Mouse (Mus musculus) fibroblast of lung, adult 2 months (primary cell): ENCODE data around the gene Zdhhc8.

Experiments used
- DNase-seq: peaks from one replicate; pipeline ENCODE4 v3.0.0-alpha.2; 2011; ENCODE audit warnings: low read depth

Gene Zdhhc8

DNA sequence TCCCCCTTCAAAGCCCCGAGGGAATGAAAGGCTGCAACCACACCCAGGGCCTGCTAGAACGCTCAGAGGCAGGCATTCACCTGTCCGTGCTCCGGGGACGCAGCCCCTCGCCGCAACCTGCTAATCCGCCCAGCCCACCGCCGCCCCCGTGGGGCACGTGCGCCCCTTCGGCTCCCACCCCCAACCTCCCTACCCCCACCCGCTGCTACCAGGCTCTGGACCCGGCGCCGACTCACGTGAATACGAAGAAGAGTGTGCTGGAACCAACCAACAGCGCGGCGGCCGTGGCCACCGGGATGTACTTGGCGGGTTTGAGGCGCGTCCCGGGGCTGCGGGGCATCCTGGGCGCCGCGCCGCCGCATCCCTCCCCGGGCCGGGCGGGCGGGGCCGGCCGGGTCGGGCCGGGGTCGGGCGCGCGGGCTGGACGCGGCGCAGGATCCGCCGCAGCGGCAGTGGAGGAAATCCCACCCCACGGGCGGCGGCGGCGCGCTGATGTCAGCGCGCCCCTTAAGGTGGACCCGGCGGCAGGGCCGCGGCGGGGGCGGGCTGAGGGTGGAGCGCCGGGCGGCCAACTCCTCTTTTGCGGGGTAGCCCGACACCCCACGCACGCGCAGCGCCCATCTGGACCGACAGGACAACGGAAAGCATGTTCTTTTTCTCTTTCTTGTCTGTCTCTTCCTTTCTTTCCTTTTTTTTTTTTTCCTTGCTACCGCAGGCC lies at the start of gene Zdhhc8:
Gene Zdhhc8 (minus strand): TSS at position 466 of the 718 bp plus-strand sequence.
- DNase-seq = no peak

DNA sequence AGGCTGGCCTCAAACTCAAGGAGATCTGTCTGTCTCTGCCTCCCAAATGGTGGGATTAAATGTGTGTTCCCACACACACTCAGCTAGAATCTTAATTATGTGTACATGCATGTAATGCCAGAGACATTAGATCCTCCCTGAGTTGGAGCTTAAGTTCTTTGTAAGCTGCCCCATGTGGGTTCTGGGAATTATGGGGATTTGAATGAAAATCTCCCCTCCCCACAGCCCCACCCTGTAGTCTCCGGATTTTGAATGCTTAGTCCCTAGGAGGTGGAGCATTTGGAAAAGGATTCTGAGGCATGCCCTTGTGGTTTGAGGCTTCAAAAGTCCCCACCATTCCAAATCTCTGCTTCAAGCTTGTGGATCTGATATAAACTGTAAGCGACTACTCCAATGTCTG lies 40.2 kb upstream of the Zdhhc8 start:
- DNase-seq = no peak

DNA sequence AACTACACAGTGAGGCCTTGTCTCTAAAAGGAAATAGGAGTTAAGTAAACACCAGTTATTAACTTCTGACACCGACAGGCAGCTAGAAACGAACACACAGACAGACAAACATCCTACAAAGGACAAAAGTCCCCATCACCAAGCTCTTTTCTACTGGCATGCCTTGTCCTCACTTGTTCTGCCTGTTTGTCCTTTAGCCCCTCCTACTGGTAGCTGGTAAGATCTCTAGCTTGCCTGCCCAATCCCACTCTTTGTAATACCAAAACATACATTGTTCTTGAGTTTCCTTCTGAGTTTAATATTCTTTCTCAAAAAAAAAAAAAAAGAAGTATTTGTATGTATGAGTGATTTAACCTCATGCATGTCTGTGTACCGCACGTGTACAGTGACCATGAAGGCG lies 33.2 kb upstream of the Zdhhc8 start:
- no peak for DNase-seq

DNA sequence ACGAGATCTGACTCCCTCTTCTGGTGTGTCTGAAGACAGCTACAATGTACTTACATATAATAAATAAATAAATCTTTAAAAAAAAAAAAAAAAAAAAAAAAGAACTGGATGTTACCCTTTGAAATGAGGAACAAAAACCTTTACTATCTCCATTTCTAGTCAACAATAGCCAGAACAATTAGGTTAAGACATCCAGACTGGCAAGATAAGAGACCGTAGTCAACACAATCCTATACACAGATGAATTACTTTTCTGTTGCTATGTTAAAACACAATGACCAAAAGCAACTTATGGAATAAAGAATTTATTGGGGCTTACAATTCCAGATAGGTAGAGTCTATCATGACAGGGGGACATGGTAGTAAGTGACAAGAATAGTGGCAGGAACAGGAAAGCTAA lies 30.1 kb upstream of the Zdhhc8 start:
- no peak for DNase-seq

DNA sequence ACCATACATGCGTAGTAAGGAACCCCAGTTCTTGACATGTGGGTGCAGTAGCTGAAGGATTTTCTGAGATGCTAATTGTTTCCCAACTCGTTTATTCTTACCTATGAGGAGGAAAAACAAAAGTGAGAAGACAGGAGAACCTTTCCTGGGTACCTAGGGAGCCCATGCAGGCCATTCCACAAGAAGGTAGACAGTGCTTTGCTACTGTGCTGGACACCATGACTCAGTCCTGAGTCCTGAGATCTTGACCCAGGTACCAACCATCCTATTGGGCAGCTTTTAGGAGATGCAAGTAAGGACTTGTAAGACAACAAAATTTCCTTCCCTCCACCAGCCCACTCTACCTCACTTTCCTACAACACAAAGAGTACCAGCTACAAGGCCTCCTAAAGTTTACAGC lies 23.3 kb upstream of the Zdhhc8 start, which contains the start of gene Gm49776:
Gene Gm49776 (minus strand): TSS at position 101 of the 400 bp plus-strand sequence.
- no peak for DNase-seq

DNA sequence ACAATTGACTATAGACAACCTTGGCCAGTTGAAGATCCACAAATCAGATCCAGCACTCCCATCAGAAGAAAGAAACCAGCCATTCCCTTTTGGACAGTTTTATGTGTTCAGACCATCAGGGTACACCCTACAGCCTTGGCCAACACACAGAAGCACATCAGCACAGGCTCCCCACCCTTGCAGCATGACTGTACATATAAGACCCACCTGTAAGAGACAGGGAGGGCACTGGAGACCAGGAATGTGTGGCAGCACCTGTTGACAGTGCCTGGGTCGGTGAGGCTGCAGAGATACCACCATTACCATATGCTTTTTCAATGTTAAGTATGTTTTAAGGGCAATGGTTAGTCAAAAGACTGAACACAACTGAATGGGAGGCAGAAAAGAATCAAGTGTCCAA lies 18.9 kb upstream of the Zdhhc8 start:
- DNase-seq = no peak

DNA sequence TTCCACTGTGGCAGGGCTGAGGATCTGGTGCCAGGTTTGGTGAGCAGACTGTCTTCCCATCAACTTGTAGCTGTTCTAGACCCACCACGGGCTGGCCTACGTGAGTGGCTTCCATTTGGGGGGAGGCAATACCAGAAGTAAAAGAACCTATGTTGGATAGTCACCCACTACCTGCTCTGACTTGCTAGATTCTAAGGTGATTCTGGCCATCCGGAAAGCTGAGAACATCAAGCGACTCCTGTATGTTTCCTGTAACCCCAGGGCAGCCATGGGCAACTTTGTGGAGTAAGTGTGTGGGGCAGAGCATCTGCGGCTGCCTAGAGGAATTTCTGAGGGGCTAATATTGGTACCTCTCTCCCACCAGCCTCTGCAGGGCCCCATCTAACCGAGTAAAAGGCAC lies 17.8 kb upstream of the Zdhhc8 start:
- DNase-seq = no peak

DNA sequence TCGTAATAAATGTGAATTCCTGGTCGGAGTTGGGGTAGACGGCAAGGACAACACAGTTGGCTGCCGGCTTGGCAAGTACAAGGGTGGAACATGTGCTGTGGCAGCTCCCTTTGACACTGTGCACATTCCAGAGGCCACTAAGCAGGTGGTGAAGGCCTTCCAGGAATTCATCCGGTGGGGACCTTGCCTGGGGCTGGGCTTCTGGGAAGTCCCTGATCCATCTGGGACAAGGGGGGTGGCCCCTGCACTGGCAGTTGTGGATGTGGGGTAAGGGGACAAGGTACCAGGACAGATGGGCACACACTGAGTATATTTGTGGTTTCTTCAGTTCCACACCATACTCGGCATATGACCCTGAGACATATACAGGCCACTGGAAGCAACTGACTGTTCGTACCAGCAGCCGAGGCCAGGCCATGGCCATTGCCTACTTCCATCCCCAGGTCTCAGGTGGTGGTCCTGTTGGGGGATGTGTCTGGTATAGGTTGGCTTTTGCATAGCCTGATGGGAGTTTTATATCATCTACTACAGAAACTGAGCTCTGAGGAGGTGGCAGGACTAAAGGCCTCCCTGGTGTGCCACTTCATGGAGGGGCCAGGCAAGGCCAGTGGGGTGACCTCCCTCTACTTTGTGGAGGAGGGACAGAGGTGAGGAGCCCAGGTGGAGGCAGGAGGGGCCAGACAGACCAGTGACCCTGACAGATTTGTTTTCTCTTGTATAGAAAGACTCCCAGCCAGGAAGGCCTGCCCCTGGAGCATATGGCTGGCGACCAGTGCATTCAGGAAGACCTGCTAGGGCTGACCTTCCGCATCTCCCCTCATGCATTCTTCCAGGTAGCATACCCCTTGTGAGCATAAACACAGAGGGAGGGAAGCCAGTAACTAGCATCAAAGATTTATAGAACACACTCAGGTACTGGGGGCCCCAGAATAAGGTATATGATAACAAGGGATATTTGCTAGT lies 16.2 kb upstream of the Zdhhc8 start:
- no peak for DNase-seq

DNA sequence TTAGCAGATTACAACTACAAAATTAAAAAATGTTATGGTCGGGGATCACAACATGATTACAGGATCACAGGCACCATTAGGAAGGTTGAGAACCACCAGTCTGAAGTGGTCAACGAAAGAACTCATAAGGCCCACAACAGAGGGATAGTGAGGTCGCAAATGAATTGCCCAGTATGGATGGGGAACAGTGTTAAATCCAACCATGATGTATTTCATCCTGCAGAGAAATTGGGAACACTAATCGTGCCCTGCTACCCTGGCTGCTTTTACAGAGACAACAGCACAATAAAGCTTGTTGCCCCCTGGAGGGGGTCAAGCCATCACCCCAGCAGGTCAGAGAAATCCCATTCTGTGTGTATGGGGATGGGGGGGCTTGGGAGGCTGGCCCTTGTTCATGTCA lies 15.3 kb upstream of the Zdhhc8 start:
- DNase-seq = no peak

DNA sequence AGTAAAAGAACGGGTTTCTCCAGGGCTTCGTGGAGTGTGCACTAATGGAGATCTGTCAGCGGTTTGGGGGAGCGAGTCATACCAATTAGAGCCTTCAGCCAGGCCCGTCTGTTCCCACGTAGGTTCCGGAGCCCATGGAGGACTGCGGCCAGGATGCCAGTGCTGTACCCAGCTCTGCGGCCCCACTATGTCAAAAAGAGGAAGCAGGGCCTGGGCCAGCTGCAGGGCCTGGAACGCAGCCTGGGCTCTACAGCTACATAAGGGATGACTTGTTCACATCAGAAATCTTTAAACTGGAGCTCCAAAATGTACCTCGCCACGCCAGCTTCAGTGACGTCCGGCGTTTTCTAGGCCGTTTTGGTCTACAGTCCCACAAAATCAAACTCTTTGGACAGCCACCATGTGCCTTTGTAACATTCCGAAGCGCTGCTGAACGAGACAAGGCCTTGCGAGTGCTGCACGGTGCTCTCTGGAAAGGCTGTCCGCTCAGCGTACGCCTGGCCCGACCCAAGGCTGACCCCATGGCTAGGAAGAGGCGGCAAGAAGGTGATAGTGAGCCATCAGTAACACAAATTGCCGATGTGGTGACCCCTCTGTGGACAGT lies 14.5 kb upstream of the Zdhhc8 start:
- no peak for DNase-seq

DNA sequence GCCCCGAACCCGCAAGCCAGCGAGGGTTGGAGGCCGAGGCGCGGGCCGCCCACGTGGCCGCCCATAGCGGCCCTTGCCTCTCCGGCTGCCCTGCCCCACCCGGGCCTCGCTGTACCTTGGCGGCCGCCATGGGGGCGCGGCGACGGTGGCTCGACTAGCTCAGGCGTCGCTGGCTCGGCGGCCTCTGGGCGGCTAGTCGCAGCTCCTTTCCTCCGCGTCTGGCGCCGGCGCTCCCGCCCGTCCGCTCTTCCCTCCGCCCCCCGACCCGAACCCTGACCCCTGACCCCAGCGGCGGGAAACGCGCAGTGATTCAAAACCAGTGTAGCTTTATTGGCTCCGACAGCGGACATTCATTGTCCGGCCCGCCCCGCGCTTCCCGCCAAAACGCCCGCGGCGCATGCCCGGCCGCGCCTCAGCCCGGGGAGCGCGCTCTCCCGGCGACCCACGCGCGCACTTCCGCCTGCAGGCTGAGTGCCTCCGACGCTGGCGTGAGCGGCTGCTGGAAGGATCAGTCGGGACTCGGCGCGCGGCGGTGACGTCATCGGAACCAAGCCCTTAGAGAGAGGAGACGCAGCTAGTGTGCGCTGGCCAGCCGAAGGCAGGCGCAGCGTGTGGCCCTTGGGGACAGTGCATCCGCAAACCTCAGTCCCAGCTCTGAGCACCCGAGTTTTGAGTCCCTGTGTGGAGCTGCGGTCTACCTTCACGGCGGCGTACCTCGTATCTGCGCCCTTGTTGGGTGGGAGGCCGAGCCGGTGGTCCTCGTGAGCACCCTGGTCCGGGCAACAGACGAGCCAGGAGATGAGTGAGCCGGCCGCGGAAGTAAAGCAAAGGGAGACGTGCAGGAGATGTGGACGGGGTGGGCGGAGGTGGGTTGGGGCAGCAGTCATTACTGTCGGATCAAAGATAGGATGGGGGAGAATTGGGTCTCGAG lies 13.8 kb upstream of the Zdhhc8 start, which contains the start of the genes Trmt2a and Ranbp1:
Gene Trmt2a (plus strand): TSS at position 247 of the 931 bp plus-strand sequence.
Gene Ranbp1 (minus strand): TSS at position 300 of the 931 bp plus-strand sequence.
- DNase-seq = peak; percentile 92

DNA sequence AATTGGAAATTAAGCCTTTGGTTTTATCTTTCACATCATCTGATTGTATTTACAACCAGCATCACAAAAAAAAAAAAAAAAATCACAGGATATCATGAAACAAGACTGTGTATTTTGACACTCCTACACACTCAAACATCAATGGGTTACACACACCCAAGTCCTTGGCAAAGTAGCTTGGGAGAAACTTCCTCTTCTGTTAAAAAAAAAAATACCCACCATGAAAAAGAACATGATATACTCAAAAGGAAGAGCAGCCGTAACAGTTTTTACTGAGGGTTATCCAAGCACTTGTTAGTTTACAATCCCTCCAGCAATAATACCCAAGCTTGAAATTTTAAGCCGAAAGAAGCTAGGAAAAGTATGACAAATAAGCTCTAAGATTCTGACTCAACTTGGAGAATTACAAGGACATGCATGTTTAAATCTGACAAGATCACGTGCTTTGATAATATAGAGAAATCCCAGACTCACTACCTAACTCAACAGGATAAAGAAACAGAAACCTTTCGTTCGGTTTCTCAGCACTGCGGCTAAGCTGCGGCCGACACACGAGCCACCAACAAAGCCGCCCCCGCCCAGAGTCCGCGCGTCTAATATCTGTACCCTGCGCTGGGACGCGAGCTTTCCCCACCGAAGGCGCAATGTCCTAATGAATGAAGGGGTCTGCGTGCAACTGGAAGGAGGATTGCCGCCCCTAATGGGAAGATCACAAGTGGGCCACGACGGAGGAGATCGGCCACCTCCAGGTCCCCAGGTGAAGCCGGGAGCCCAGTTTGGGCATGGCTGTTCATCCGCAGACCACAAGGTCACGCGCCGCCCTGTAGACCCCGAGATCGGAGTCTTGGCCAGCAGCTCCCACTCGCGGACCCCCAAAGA lies 12.8 kb upstream of the Zdhhc8 start:
- DNase-seq = no peak

DNA sequence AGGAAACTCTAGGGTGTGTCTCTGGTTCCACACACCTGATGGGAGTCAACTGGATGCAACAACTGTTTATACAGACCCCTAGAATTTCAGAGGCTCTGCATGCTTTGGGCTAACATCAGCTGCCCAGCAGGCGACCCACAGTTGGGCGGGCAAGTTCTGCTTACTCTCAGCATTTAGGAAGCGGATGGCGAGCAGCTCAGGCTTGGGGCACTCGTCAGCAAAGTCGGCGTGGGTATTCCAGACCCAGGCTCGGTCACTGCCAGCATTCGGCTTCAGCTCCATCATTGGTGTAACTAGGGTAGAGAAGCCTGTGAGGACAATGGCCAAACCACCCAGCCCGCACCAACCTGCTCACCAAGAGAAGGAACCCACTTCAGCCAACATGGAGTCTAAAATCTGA lies 6.6 kb upstream of the Zdhhc8 start:
- no peak for DNase-seq

DNA sequence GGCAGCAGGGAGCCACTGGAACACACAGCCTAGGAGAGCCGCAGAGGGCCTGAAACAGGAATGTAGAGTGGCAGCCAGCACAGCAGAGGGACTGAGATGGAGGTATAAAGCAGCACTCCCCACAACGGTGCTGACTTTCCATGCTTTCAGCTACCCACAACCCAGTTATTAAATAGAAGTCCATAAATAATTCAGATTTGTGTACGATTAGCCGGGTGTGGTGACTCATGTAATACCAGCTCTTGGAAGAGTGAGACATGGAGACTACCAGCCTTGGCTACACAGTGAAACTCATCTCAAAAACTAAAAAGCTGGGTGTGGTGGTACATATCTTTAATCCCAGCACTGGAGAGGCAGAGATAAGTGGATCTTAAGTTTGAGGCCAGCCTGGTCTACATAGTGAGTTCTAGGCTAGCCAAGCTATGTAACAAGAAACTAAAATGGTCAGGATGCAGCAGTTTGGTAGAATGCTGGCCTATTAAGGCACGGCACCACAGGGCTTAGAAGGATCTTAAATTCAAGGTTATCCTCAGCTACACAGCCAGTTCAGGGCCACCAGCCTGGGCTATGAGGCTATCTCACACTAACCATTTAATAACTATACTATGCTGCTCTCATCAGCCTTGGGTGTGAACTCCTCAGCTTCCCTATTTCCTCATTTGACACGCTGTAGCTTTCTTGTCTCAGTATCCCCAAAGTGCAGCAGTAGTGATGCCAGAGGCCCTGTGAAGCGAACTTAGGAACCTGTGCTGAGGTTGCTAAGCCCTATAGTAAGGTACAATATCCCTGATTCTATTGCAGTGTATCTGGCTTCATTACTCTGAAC lies 2.0 kb upstream of the Zdhhc8 start:
- DNase-seq = no peak

DNA sequence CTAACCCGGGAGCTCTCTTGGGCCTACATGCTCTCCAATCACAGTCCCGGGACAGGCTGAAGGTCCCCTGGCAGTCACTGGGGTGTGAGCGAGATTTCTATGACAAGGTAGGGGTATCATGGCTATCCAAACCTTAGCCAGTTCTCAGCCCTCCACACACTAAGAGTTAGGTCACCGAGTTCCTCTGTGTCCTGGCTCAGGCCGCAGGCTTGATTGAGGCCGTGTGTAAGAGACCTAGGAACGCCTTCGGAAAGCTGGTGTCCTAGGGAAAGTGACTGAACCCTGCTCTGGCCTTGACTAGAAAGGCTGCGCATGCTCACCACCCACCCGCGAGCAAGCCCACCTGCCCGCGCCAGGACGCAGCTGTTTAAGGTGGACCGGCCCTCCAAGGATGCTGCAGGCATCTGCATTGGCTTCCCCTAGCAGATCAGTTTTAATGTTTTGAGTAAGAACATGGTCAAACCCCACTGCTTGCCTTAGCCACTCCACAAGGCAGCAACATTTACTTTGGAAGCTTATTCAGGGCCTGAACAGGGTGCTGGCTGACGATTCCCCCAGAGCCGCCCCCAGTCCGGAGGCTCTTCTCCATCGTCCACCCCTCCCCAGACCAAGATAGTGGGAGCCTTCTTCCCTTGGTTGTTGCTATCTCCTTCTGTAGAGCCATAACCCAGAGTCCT lies 591 bp upstream of the Zdhhc8 start:
- no peak for DNase-seq

DNA sequence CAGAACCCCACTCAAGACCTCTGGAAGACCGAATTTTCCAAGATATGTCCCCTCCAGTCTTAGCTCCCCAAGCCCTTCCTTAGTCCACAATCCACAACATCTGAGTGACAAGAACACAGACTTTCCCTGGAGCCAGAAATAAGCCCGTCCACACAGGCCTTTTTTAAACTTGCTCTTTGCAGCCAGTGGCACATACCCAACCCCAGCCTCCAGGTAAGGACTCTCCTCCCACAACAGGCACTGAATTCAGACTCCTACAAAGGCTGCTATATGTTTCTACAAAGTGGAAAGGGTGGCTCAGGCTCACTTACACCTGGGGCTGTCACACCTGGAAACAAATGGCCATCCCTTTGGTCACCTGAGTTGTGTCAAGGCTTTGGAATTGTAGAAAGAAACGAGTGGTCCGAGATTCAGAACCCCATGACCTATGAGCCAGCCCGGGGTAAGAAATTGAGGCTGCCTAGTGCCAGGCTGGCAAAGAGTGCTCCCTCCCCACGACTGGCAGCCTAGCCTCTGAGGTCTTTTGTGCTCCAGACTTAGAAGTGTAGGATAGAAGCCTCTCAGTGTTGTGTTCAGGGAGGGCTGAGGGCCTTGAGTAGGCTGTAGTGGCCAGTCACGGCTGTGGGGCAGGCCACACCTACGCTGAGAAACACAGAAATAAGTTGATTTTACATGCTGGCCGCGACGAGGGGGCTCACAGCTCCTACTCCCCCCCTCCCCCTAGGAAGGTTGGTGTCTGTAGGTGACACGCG lies 841 bp downstream of the Zdhhc8 start:
- no peak for DNase-seq

DNA sequence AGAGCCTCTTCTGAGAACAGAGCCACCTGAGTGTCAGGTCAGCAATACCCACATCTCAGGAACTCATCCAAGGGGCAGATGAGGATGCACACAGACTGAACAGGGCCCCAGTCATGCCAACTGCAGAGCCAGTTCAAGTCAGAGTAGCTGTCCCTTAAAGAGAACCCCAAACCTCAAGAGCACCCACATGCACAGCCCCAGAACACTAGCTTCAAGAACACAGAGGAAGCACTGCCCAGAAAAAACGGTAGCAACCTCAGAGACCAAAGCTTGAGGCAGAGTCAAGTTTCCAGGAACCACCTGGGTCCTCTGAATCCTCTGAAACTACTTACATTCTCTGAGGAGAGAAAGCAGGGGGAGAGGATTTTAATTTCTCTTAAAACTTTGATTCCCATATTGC lies 1.5 kb downstream of the Zdhhc8 start:
- DNase-seq = no peak

DNA sequence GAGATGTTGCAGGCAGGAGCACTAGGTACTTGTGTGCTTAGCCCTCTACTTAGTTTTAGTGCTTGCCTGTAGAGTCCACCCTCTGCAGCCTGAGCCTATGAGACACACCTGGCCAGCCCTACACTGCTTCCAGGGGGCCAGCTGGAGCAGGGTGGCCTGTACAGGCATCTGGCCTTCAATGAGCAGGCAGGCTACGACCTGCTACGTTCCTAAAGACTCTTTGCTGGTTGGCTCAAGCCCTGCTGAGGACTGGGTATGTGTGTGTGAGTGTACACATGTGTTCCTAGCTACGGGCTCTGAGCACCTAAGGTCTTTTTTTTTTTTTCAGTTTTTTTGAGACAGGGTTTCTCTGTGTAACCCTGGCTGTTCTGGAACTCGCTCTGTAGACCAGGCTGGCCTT lies 3.5 kb downstream of the Zdhhc8 start:
- DNase-seq = no peak
